Mouse (Mus musculus) embryonic fibroblast, embryonic 13.5 days (primary cell): Measurements from ENCODE around the gene Uhrf1bp1. TPM values are rescaled to one million over a fixed set of nuclear protein-coding genes. Genes with fewer than 3 reads are reported as not detected.

Experiments used
- H3K27ac ChIP-seq: 2 replicates; pipeline ENCODE4 v1.5.1; 2012; ENCODE audit warnings: low read length, control low read depth, inconsistent platforms; ENCODE audit not compliant: insufficient read depth
- H3K4me1 ChIP-seq: 2 replicates; pipeline ENCODE4 v1.6.1; 2011; ENCODE audit warnings: low read length; ENCODE audit not compliant: control insufficient read depth, insufficient read depth
- H3K4me3 ChIP-seq: 2 replicates; pipeline ENCODE4 v1.5.1; 2011; ENCODE audit warnings: mild to moderate bottlenecking, control low read depth, low read length; ENCODE audit not compliant: insufficient read depth
- CTCF ChIP-seq: IDR thresholded peaks from 2 replicates; pipeline ENCODE4 v1.5.1; 2011; ENCODE audit warnings: mild to moderate bottlenecking, control low read depth, low read length, moderate library complexity, borderline replicate concordance; ENCODE audit not compliant: insufficient read depth
- POLR2A ChIP-seq: IDR thresholded peaks from 2 replicates; pipeline ENCODE4 v1.6.1; 2011; ENCODE audit warnings: low read depth, mild to moderate bottlenecking, control low read depth, low read length, moderate library complexity
- polyA plus RNA-seq: library from polyadenylated mRNA; stranded (reverse); fragments of >200 nt; gene quantifications from 2 replicates; pipeline ENCODE4 v1.2.4, GENCODE M21; 2011; ENCODE audit warnings: low read depth; ENCODE audit not compliant: missing spikeins, insufficient read length

The Uhrf1bp1 gene
- polyA plus RNA-seq, result 16.0 and 20.6 TPM in 2 replicates

- H3K4me1 ChIP-seq, result peaks cover 6% of the 10 kb centered on the region; the same call in 1 of the 2 replicates
- H3K27ac ChIP-seq, result peak within 1 kb of the TSS; percentile 62
- TF ChIP-seq POLR2A (peak; percentile 88), CTCF (no peak)
- peak within 1 kb of the TSS; percentile 71 for H3K4me3 ChIP-seq
Observed at GRCm38 (mm10) chr17:27856265-27856797, at the start of gene Uhrf1bp1. Gene Uhrf1bp1, plus strand, starts transcription at chr17:27856441.

- Histone ChIP-seq H3K4me3 (no peak overlapping the region), H3K4me1 (peaks cover 8% of the 10 kb centered on the region), H3K27ac (peak overlapping the region; percentile 51)
- TF ChIP-seq CTCF (no peak), POLR2A (no peak)
Observed at GRCm38 (mm10) chr17:27807542-27808078, 48.6 kb upstream of the Uhrf1bp1 start.

GRCm38 (mm10) chr17:27810569-27811331 lies 45.5 kb upstream of the Uhrf1bp1 start:
- peaks cover 12% of the 10 kb centered on the region; the same call in 1 of the 2 replicates for H3K4me1 ChIP-seq
- TF ChIP-seq POLR2A, result no peak
- TF ChIP-seq CTCF, result no peak
- H3K4me3 ChIP-seq, result no peak overlapping the region
- H3K27ac ChIP-seq, result no peak overlapping the region

DNA sequence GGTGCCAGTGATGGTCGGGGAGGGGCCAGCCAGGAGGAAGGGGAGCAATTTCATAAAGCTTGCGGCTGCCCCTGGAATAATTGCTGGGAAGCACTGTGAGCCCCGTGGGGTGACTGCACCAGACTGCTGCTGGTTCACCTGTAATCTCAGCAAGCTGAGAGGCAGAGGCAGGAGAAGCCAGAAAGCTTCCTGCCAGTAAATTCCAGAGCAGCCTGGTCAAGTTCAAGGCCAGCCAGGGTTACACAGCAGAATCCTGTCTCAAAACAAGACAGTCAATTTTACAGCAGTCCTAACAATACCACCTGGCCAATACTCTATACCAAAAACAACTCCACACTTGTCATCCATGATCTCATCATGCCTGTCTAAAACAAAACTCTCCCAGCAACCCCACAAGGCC lies 44.3 kb upstream of the Uhrf1bp1 start:
- Histone ChIP-seq H3K4me1 (peaks cover 12% of the 10 kb centered on the region), H3K4me3 (no peak overlapping the region), H3K27ac (no peak overlapping the region)
- TF ChIP-seq CTCF (no peak), POLR2A (no peak)

- Histone ChIP-seq H3K27ac (no peak overlapping the region), H3K4me3 (no peak overlapping the region), H3K4me1 (peaks cover 9% of the 10 kb centered on the region)
- no peak for TF ChIP-seq POLR2A
- TF ChIP-seq CTCF, result no peak
Observed at GRCm38 (mm10) chr17:27814606-27815005, 41.6 kb upstream of the Uhrf1bp1 start.

DNA sequence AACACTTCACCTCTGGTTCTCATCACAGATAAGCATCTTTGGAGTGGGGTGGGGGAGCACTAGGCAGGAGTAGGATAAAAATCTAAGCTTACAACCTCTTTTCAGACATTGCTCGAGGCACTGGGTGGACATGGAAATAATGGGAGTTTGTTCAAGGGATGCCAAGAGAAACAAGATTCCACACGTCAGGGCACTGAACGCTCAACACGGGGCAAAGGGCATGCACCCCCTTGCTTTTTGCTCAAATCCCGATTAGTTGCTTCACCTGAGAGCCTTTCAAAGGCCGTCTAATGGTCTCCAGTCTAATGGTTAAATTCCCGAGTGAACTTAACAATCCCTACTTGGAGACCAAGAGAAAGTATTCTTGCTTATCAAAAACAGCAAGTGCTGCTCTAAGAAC lies 37.2 kb upstream of the Uhrf1bp1 start:
- H3K27ac ChIP-seq, result peak overlapping the region; percentile 32
- peak overlapping the region; percentile 98 for H3K4me3 ChIP-seq
- H3K4me1 ChIP-seq, result peaks cover 13% of the 10 kb centered on the region
- TF ChIP-seq POLR2A, result no peak
- TF ChIP-seq CTCF, result no peak

DNA sequence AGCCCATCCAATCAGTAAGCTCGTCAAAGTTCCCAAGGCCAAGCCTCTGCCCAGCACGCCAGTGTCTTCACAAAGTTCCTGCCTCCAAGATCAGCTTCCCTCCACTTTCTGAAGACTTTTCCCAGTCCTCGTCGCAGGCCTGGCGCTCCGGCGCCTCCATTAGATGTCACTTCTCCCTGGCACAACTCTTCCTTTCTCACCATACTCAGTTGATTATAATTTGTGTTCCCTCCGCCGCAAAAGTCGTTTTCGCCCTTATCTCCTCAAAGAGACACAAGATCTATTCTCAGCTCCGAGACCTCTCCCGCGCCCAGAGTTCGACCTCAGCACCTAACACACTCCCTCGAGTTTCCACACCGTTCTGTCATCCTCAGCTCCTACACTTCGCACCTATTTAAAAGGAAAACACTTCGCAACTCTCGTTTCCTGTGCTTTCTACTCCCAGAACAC lies 36.7 kb upstream of the Uhrf1bp1 start:
- H3K4me1 ChIP-seq, result peaks cover 10% of the 10 kb centered on the region

DNA sequence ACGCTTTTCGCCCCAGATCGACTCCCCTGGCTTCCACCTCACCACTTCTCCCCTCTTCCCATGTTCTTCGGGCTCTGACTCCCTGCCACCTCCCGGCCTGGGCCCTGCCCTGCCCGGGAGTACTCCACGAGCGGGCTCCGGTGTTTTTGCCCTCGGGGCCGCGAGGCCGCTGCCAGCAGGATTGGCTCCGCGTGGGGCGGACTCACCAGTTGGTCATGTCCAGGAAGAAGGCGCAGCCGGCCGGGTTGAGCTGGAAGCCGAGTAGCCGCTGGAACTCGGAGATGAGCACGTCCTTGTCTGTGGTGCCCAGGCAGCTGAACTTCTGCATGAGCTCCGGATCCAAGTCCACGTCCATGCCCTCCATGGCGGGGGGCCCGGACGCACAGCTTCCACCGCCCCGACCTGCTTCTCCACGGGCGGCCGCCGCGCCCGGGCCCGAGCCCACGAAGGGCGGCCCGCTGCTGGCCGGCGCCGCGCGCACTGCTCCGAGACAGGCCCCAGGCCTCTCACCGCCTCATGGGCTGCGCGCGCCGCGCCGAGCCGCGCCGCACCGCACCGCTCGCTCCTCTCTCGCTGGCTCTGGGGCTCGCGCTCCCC lies 36.2 kb upstream of the Uhrf1bp1 start:
- no peak; the same call in 1 of the 2 replicates for TF ChIP-seq POLR2A
- no peak for TF ChIP-seq CTCF
- Histone ChIP-seq H3K4me3 (peak overlapping the region; percentile 98), H3K4me1 (peaks cover 9% of the 10 kb centered on the region), H3K27ac (peak overlapping the region; percentile 32)

More for the DNA sequence above, 36.7 kb upstream of the Uhrf1bp1 start:
- peak; percentile 25; the same call in 1 of the 2 replicates for TF ChIP-seq POLR2A
- no peak for TF ChIP-seq CTCF
- Histone ChIP-seq H3K4me3 (peak overlapping the region; percentile 98), H3K27ac (peak overlapping the region; percentile 32)

GRCm38 (mm10) chr17:27820568-27821406 lies 35.5 kb upstream of the Uhrf1bp1 start, which contains the start of gene D17Wsu92e:
Gene D17Wsu92e, minus strand, starts transcription at chr17:27820648.
- TF ChIP-seq CTCF (no peak), POLR2A (peak; percentile 89)
- peak within 1 kb of the TSS; percentile 98 for H3K4me3 ChIP-seq
- H3K4me1 ChIP-seq, result peaks cover 12% of the 10 kb centered on the region

More at GRCm38 (mm10) chr17:27820568-27821406, 35.5 kb upstream of the Uhrf1bp1 start, which contains the start of gene D17Wsu92e:
- H3K27ac ChIP-seq, result peak within 1 kb of the TSS; percentile 73
